Mouse (Mus musculus): ENCODE data around the gene Macrod2.

The Macrod2 gene

GRCm38 (mm10) chr2:140905331-140905730 lies 510.2 kb downstream of the Macrod2 start:
- in situ Hi-C loops (cut with MboI, MseI) = no loop called here

- in situ Hi-C loops (cut with MboI, MseI) = no loop called here
These were observed 511.0 kb downstream of the Macrod2 start for GRCm38 (mm10) chr2:140906123-140906522.

DNA sequence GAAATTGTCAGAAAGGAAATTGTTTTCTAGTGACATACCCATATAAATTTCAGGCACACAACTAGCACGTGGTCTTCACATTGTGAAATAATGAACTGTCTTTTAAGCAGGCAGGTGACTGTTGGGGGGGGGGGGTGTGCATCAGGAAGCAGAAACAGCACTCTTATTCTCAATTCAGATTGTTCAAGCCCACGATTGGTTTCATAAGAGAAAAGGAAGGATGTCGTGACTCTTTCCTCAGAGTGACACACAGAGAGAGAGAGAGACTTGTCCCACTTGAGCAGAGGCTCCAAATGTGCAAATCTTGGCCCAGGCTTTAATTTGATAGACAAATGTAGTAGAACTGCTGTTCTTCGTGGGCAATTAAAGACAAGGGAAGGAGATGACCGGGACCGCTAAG lies 516.4 kb downstream of the Macrod2 start:
- in situ Hi-C loops (cut with MboI, MseI) = no loop called here

- in situ Hi-C loops (cut with MboI, MseI) = no loop called here
These were observed 517.1 kb downstream of the Macrod2 start for GRCm38 (mm10) chr2:140912179-140912578.

GRCm38 (mm10) chr2:140912931-140913330 lies 517.8 kb downstream of the Macrod2 start:
- in situ Hi-C loops (cut with MboI, MseI) = no loop called here

DNA sequence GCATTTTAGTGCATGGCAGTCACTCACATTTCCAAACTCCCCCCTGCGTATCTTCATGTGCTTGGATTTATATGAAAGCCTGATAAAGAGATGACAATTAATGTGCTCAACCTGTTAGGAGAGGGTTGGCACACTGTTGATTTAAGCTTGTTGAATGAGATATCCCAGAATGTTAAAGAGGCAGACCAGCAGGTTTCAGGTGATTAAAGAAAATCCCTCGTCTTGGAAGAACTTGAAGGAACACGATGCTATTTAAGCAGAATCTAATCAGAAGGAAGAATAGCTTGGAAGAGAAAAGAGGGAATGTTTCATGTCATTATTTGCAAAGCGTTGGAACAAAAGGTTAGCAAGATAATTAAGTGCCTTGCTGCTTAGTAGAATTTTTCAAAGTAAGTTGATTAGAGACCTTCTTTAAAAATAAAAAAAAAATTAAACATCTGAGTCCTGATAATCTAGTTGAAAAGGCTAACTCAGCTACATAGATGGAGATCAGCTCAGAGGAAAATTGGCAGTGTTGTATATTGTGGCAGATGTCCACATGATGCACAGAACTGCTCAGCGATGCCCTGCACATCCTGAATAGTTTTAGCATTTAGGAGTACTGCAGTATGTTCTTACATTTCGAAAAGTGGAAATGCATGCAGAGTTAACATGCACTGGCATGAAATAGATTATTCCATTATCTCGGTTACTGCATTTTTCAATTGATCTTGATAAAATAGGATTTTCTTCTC lies 518.7 kb downstream of the Macrod2 start:
- in situ Hi-C loops (cut with MboI, MseI) = no loop called here

DNA sequence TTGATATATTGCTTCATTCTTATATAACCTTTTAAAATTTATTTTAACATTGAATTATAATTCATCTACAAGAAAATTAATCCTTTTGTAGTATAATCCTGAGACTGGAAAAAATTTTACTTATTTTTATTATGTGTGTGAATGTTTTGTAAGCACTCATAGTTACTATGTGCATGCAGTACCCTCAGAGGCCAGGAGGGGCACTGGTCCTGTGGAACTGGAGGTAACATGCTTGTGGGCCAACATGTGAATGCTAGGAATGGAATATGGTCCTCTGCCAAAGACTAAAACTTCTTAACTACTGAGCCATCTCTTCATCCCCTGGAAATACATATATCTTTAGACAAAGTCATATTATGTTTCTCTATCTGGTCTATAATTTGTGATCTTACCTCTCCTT lies 531.8 kb downstream of the Macrod2 start:
- in situ Hi-C loops (cut with MboI, MseI) = no loop called here

DNA sequence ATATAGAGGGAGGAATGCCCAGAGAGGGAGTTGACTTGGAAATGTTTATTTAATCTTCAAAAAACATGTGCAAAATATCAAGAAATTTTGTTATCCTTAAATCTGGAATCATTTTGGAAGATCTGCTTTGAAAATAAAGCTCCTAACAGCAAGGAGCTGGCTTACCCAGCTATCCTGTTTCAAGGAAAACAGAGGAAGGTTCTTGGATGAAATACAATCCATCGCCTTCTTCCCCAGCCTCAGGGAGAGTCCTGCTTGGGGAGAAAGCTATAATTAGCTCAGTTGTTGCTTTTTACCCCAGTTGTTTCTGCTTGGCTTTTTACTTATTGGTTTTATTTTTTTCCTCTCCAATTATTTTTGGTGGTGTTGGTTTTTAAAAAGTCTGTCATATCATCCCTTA lies 539.4 kb downstream of the Macrod2 start:
- in situ Hi-C loops (cut with MboI, MseI) = no loop called here

DNA sequence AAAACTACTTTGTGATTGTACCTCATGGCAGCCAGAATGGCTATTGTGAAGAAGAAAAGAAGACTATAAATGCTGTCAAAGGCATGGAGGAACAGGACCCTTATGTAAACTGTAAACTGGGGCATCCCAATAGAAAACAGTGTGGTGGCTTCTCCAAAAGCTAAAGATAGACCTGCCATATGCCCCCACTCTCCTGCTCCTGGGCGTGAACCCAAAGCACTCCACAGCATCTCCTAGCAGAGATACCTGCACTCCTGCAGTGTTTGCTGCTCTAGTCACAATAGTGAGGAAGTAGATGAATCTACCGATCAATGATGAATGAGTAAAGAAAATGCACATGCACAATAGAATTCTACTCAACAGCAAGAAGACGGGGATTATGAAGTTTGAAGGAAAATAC lies 554.4 kb downstream of the Macrod2 start:
- in situ Hi-C loops (cut with MboI, MseI) = no loop called here

DNA sequence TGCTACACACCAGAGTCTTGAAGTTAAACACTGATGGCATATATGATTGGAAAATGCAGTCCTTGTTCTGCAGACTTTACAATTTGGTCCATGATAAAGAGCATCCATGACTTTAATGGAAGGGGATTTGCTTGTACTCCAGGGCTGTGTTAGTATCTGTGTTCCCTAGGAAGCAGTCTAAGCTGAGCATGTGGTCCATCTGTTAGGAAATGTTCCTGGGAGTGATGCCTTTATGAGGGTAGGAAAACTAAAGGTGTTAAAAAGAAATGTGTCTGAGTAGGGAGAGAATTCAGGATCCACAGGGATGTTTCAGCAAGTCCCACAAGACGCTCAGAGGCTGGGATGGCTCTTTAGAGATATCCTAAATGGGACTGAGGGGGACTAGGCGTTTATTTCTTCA lies 564.1 kb downstream of the Macrod2 start:
- in situ Hi-C loops (cut with MboI, MseI) = no loop called here

DNA sequence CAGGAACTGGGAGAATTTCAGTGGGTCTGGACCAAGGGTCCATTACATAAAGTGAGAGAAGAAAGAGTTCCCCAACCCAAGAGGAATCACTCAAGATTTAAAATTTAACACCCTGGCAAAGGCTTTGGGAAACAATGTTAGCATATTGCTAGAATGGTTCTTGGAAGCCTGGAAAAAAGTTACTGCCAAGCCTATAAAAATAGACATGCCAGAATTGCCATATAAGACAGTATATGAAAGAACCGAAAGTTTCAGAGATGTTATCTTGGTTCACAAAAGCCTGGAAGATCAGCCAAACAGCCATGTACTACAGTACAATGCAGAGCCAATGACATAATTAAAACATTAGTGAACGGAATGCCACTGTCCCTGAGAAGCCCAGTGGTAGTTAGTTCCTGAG lies 575.1 kb downstream of the Macrod2 start:
- in situ Hi-C loops (cut with MboI, MseI) = no loop called here

- in situ Hi-C loops (cut with MboI, MseI) = no loop called here
These were observed 576.7 kb downstream of the Macrod2 start for GRCm38 (mm10) chr2:140971845-140972244.

GRCm38 (mm10) chr2:140985670-140986372 lies 590.7 kb downstream of the Macrod2 start:
- in situ Hi-C loops (cut with MboI, MseI) = no loop called here

GRCm38 (mm10) chr2:141003846-141004245 lies 608.7 kb downstream of the Macrod2 start:
- in situ Hi-C loops (cut with MboI, MseI) = loop anchor here in 1 of 2 experiments (25.0 kb wide), 1 partner anchor 1483 kb away; no protein-coding TSS in a partner anchor

DNA sequence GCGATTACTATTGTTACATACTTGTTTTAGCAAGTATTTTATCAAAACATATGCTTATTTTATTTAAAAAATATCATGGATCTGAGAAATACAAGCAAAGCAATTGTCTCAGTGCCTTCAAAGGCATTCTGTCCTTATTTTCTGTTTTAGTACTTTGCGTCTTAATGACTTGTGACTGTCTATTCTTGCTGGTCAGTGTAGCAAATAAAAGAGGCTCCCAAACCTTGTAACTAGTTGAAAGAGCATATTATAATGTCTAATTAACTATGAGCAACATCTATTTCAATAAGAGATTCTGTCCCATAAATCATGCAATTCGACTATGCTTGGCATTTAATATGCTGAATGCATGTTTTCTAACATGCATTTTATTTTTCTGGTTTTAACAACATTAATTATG lies 609.2 kb downstream of the Macrod2 start:
- in situ Hi-C loops (cut with MboI, MseI) = loop anchor here in 1 of 2 experiments (25.0 kb wide), 1 partner anchor 1483 kb away; no protein-coding TSS in a partner anchor

GRCm38 (mm10) chr2:141005616-141006015 lies 610.5 kb downstream of the Macrod2 start:
- in situ Hi-C loops (cut with MboI, MseI) = loop anchor here in 1 of 2 experiments (25.0 kb wide), 1 partner anchor 1482 kb away; no protein-coding TSS in a partner anchor

GRCm38 (mm10) chr2:141007725-141008124 lies 612.6 kb downstream of the Macrod2 start:
- in situ Hi-C loops (cut with MboI, MseI) = loop anchor here in 1 of 2 experiments (25.0 kb wide), 1 partner anchor 1480 kb away; no protein-coding TSS in a partner anchor

- in situ Hi-C loops (cut with MboI, MseI) = loop anchor here in 1 of 2 experiments (25.0 kb wide), 1 partner anchor 1479 kb away; no protein-coding TSS in a partner anchor
These were observed 613.3 kb downstream of the Macrod2 start for GRCm38 (mm10) chr2:141008458-141008857.

GRCm38 (mm10) chr2:141013443-141014165 lies 618.5 kb downstream of the Macrod2 start:
- in situ Hi-C loops (cut with MboI, MseI) = loop anchor here in 1 of 2 experiments (25.0 kb wide), 1 partner anchor 1474 kb away; no protein-coding TSS in a partner anchor

- in situ Hi-C loops (cut with MboI, MseI) = loop anchor here in 1 of 2 experiments (25.0 kb wide), 1 partner anchor 1464 kb away; no protein-coding TSS in a partner anchor
These were observed 627.9 kb downstream of the Macrod2 start for GRCm38 (mm10) chr2:141022971-141023370.

- in situ Hi-C loops (cut with MboI, MseI) = loop anchor here in 1 of 2 experiments (25.0 kb wide), 1 partner anchor 1463 kb away; no protein-coding TSS in a partner anchor
These were observed 628.8 kb downstream of the Macrod2 start for GRCm38 (mm10) chr2:141023916-141024315.
